ENCODE assay signal across 29 mouse cellular contexts in genomic region chr13:118472578-118472977, GRCm38 (mm10).
DNase-seq lines count a peak whose midpoint lies in the region; ATAC-seq lines count a peak whose summit lies in the region.
"Had no signal": no experiment of that assay in that cellular context is flagged by ENCODE, and none has a peak within 500 bp of the region (broad histone marks: within the 10 kb centered on the region; RNA-seq: fewer than 3 reads in every experiment).

No protein-coding gene starts in this region.

- H3K9me3 ChIP-seq in liver, embryonic 11.5 days (ENCODE audit: control insufficient read depth, low read length) = no peaks in the 10 kb centered on the region
- no peaks in the 10 kb centered on the region for H3K9me3 ChIP-seq in embryonic facial prominence, embryonic 10.5 days
- no peaks in the 10 kb centered on the region for H3K9me3 ChIP-seq in limb, embryonic 11.5 days (ENCODE audit: control insufficient read depth, low read length)
- H3K9me3 ChIP-seq: embryonic facial prominence, embryonic 12.5 days; embryonic facial prominence, embryonic 15.5 days; heart, embryonic 10.5 days; heart, embryonic 13.5 days had no signal

- no peaks in the 10 kb centered on the region for H3K36me3 ChIP-seq in liver, embryonic 11.5 days (ENCODE audit: control insufficient read depth, insufficient read depth, low read length)
- H3K36me3 ChIP-seq in embryonic facial prominence, embryonic 10.5 days (replicated peaks) = no peaks in the 10 kb centered on the region
- no peaks in the 10 kb centered on the region for H3K36me3 ChIP-seq in limb, embryonic 11.5 days (ENCODE audit: control insufficient read depth, insufficient read depth, low read length)
- H3K36me3 ChIP-seq: embryonic facial prominence, embryonic 12.5 days; embryonic facial prominence, embryonic 15.5 days; heart, embryonic 10.5 days; heart, embryonic 13.5 days had no signal

- no peak overlapping the region for H3K9ac ChIP-seq in liver, embryonic 11.5 days (ENCODE audit: low read depth, low read length)
- no peak overlapping the region for H3K9ac ChIP-seq in limb, embryonic 11.5 days (ENCODE audit: low read length)
- H3K9ac ChIP-seq: embryonic facial prominence, embryonic 12.5 days; embryonic facial prominence, embryonic 15.5 days; forebrain, postnatal 0 days; heart, embryonic 13.5 days; hindbrain, embryonic 14.5 days had no signal

- no peak for DNase-seq in liver, embryonic 11.5 days (ENCODE audit: low spot score)
- no peak for DNase-seq in liver
- peak; percentile 42 for DNase-seq in embryo, embryonic 10.5 days (ENCODE audit: low spot score)
- peak; percentile 40 for DNase-seq in embryonic facial prominence, embryonic 10.5 days (ENCODE audit: low spot score)
- DNase-seq in limb, embryonic 11.5 days (ENCODE audit: low spot score) = peak; percentile 33
- DNase-seq in layer of hippocampus, postnatal 25 days (ENCODE audit: extremely low spot score in 1 of 2, low spot score in 1 of 2) = no peak
- DNase-seq: adrenal gland, postnatal 10 days; adrenal gland, postnatal 36 days; cerebellum, adult 11 months; cerebellum, adult 2 months; cerebellum, adult 9-11 months; cerebellum, postnatal 25 days; forebrain, postnatal 0 days; gastrocnemius, postnatal 10 days; gastrocnemius, postnatal 36 days; heart, adult 2 months; heart, postnatal 14 days; heart, postnatal 4 days had no signal

- WGBS in liver, embryonic 11.5 days = 60% methylated on average over 7 of the region's 7 CpGs
- 64% methylated on average over 7 of the region's 7 CpGs for WGBS in embryonic facial prominence, embryonic 10.5 days
- 40% methylated on average over 7 of the region's 7 CpGs for WGBS in limb, embryonic 11.5 days

- ATAC-seq in liver, embryonic 11.5 days (replicated peaks; ENCODE audit: low FRiP score) = peak; percentile 64; the same call in 1 of the 2 replicates
- no peak for ATAC-seq in limb, embryonic 11.5 days (ENCODE audit: insufficient number of reproducible peaks, low FRiP score, low TSS enrichment, low read depth)
- ATAC-seq in activated CD4-positive, CD25-positive, alpha-beta regulatory T cell, adult 4 months = no peak
- ATAC-seq: CD4-positive, CD25-positive, alpha-beta regulatory T cell, adult 4 months; forebrain, embryonic 14.5 days; forebrain, postnatal 0 days; hindbrain, postnatal 0 days; inflammation-experienced regulatory T-cells, adult 6 months; intestine, embryonic 16.5 days had no signal

- no peak overlapping the region for H3K4me3 ChIP-seq in liver, embryonic 11.5 days (ENCODE audit: low read depth, low read length)
- no peak overlapping the region for H3K4me3 ChIP-seq in embryonic facial prominence, embryonic 10.5 days
- H3K4me3 ChIP-seq in limb, embryonic 11.5 days (ENCODE audit: low read depth, low read length) = no peak overlapping the region
- H3K4me3 ChIP-seq: embryonic facial prominence, embryonic 12.5 days; embryonic facial prominence, embryonic 15.5 days; heart, adult 2 months; heart, embryonic 10.5 days; heart, embryonic 13.5 days had no signal

- H3K27me3 ChIP-seq in liver, embryonic 11.5 days (replicated peaks; ENCODE audit: control insufficient read depth, insufficient read depth, low read length) = no peaks in the 10 kb centered on the region
- H3K27me3 ChIP-seq in embryonic facial prominence, embryonic 10.5 days (replicated peaks; ENCODE audit: low read depth, poor library complexity, severe bottlenecking) = no peaks in the 10 kb centered on the region
- no peaks in the 10 kb centered on the region for H3K27me3 ChIP-seq in limb, embryonic 11.5 days (ENCODE audit: control insufficient read depth, insufficient read depth, low read length)
- H3K27me3 ChIP-seq: embryonic facial prominence, embryonic 12.5 days; embryonic facial prominence, embryonic 15.5 days; heart, embryonic 13.5 days had no signal

- H3K4me2 ChIP-seq in liver, embryonic 11.5 days = no peak overlapping the region
- no peak overlapping the region for H3K4me2 ChIP-seq in limb, embryonic 11.5 days (ENCODE audit: low read depth, severe bottlenecking)
- H3K4me2 ChIP-seq: embryonic facial prominence, embryonic 12.5 days; embryonic facial prominence, embryonic 15.5 days; heart, embryonic 13.5 days; hindbrain, embryonic 14.5 days had no signal

- no peak overlapping the region for H3K27ac ChIP-seq in liver, embryonic 11.5 days (ENCODE audit: low read depth, low read length)
- no peak overlapping the region for H3K27ac ChIP-seq in embryonic facial prominence, embryonic 10.5 days (replicated peaks)
- no peak overlapping the region for H3K27ac ChIP-seq in limb, embryonic 11.5 days (replicated peaks; ENCODE audit: low read depth, low read length)
- H3K27ac ChIP-seq: embryonic facial prominence, embryonic 12.5 days; embryonic facial prominence, embryonic 15.5 days; heart, adult 2 months; heart, embryonic 10.5 days; heart, embryonic 13.5 days; hindbrain, embryonic 14.5 days; hindbrain, postnatal 0 days had no signal

- H3K4me1 ChIP-seq in liver, embryonic 11.5 days (replicated peaks; ENCODE audit: control insufficient read depth, insufficient read depth, low read length) = no peaks in the 10 kb centered on the region
- H3K4me1 ChIP-seq in embryonic facial prominence, embryonic 10.5 days = 0 out of 2 replicates have a peak, but pooled peaks cover 7% of the 10 kb centered on the region
- 0 out of 2 replicates have a peak, but pooled peaks cover 4% of the 10 kb centered on the region for H3K4me1 ChIP-seq in limb, embryonic 11.5 days (ENCODE audit: control insufficient read depth, insufficient read depth, low read length)
- H3K4me1 ChIP-seq: embryonic facial prominence, embryonic 15.5 days; heart, embryonic 10.5 days; heart, embryonic 13.5 days had no signal

Comparison
In these comparisons a context has a peak if more than half of its experiments do, and no peak if none do; other contexts are left out.
1. DNase-seq: peak in embryo, embryonic 10.5 days (single experiment), embryonic facial prominence, embryonic 10.5 days (single experiment) and limb, embryonic 11.5 days (single experiment); none in liver, embryonic 11.5 days (single experiment), liver (single experiment) and layer of hippocampus, postnatal 25 days (0 of 2).